Mouse (Mus musculus): Measurements from ENCODE around the gene Sec11a.
A peak's percentile ranks its signal among the peaks of the same experiment; 100 is the strongest.
"Not testable (repeated sequence)": the region's sequence is repeated elsewhere in the genome, so short reads cannot be mapped to it uniquely, and the experiment has no call there.

Sec11a gene

GRCm38 (mm10) chr7:80947445-80948350 is at the start of gene Sec11a:
TSS of gene Sec11a (minus strand) at chr7:80947780.
- DNase-seq (ENCODE audit: low read depth, low spot score): peak; percentile 86

- DNase-seq (ENCODE audit: low read depth, low spot score): no peak
Observed at GRCm38 (mm10) chr7:80995266-80996146, 47.9 kb upstream of the Sec11a start.

GRCm38 (mm10) chr7:80994663-80995005 is 47.1 kb upstream of the Sec11a start:
- no peak for DNase-seq (ENCODE audit: low read depth, low spot score)

- DNase-seq (ENCODE audit: low read depth, low spot score): no peak
Observed at GRCm38 (mm10) chr7:80993834-80994662, 46.5 kb upstream of the Sec11a start.

- peak; percentile 32 for DNase-seq (ENCODE audit: low read depth, low spot score)
Observed at GRCm38 (mm10) chr7:80992980-80993833, 45.6 kb upstream of the Sec11a start, which contains the start of gene Zfp592. TSS of gene Zfp592 (plus strand) at chr7:80993681.

- DNase-seq (ENCODE audit: low read depth, low spot score): no peak
Observed at GRCm38 (mm10) chr7:80992631-80992979, 45.0 kb upstream of the Sec11a start.

- no peak for DNase-seq (ENCODE audit: low read depth, low spot score)
Observed at GRCm38 (mm10) chr7:80992063-80992462, 44.5 kb upstream of the Sec11a start.

- no peak for DNase-seq (ENCODE audit: low read depth, low spot score)
Observed at GRCm38 (mm10) chr7:80991589-80991988, 44.0 kb upstream of the Sec11a start.

- no peak for DNase-seq (ENCODE audit: low read depth, low spot score)
Observed at GRCm38 (mm10) chr7:80990276-80990675, 42.7 kb upstream of the Sec11a start.

GRCm38 (mm10) chr7:80987805-80988625 is 40.4 kb upstream of the Sec11a start:
- DNase-seq (ENCODE audit: low read depth, low spot score): no peak

GRCm38 (mm10) chr7:80986458-80987187 is 39.0 kb upstream of the Sec11a start:
- no peak for DNase-seq (ENCODE audit: low read depth, low spot score)

GRCm38 (mm10) chr7:80980566-80980965 is 33.0 kb upstream of the Sec11a start:
- no peak for DNase-seq (ENCODE audit: low read depth, low spot score)

- DNase-seq (ENCODE audit: low read depth, low spot score): not testable (repeated sequence)
Observed at GRCm38 (mm10) chr7:80973638-80974015, 26.0 kb upstream of the Sec11a start.

- not testable (repeated sequence) for DNase-seq (ENCODE audit: low read depth, low spot score)
Observed at GRCm38 (mm10) chr7:80972920-80973637, 25.5 kb upstream of the Sec11a start.

GRCm38 (mm10) chr7:80972082-80972481 is 24.5 kb upstream of the Sec11a start:
- DNase-seq (ENCODE audit: low read depth, low spot score): no peak

- DNase-seq (ENCODE audit: low read depth, low spot score): no peak
Observed at GRCm38 (mm10) chr7:80971419-80971818, 23.8 kb upstream of the Sec11a start.

GRCm38 (mm10) chr7:80970913-80971312 is 23.3 kb upstream of the Sec11a start:
- no peak for DNase-seq (ENCODE audit: low read depth, low spot score)

GRCm38 (mm10) chr7:80962799-80963198 is 15.2 kb upstream of the Sec11a start:
- no peak for DNase-seq (ENCODE audit: low read depth, low spot score)

Data from brain, embryonic 18.5 days (tissue).